Mouse (Mus musculus): Measurements from ENCODE around the gene Dffa. TPM values are rescaled to one million over a fixed set of nuclear protein-coding genes. Genes with fewer than 3 reads are reported as not detected.

Dffa gene
- polyA plus RNA-seq, 1 experiment from 2014 or later = 28.1 TPM

DNA sequence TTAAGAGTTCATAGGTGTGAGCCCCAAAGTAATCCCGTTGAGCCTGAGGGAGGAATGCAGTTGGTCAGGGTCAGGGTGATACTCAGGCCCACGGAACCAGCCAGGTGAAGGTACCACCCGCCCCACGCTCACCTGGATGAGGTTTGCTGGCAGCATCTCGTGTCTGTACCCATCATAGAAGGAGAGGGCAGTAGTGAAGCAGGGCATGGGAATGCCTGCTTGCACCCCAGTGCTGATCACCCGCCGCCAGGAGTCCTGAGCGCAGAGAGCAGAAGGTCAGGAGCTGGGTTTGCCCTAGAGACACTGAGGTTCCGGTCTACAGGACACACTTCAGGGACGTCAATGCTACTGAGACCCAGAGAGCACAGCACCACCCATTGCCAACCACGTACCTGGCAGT lies 46.8 kb downstream of the Dffa start:
- Histone ChIP-seq H3K9ac (no peak overlapping the region), H3K27ac (no peak overlapping the region), H3K36me3 (peaks cover 63% of the 10 kb centered on the region), H3K4me2 (replicated peaks) (no peak overlapping the region), H3K4me3 (no peak overlapping the region), H3K9me3 (no peaks in the 10 kb centered on the region), H3K27me3 (no peaks in the 10 kb centered on the region), H3K4me1 (no peaks in the 10 kb centered on the region)
- WGBS = 90% methylated on average over 11 of the region's 11 CpGs
- no peak for ATAC-seq (ENCODE audit: insufficient number of reproducible peaks, insufficient read depth, low FRiP score, low TSS enrichment)

DNA sequence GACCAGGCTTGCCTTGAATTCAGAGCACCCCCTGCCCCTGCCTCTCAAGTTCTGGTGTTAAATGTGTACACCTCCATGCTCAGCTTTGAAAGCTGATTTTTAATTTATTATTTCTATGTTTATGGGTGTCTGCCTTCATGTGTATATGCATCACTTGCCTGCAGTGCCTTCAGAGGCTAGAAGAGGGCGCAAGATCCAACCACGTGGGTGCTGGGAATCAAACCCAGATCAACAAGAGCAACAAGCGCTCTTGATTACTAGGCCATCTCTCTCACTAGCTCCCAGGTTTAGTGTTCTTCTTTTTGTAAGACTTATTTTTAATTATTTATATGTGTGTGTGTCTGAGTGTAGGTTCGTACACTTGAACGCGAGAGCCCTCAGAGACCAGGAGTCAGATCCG lies 50.9 kb downstream of the Dffa start:
- no peaks in the 10 kb centered on the region for H3K9me3 ChIP-seq
- no peaks in the 10 kb centered on the region for H3K4me1 ChIP-seq
- H3K36me3 ChIP-seq = peaks cover 99% of the 10 kb centered on the region
- no peak overlapping the region for H3K9ac ChIP-seq
- H3K27me3 ChIP-seq = no peaks in the 10 kb centered on the region
- no peak for ATAC-seq (ENCODE audit: insufficient number of reproducible peaks, insufficient read depth, low FRiP score, low TSS enrichment)
- no peak overlapping the region for H3K4me3 ChIP-seq
- no peak overlapping the region for H3K4me2 ChIP-seq (replicated peaks)
- 97% methylated on average over 7 of the region's 7 CpGs for WGBS
- H3K27ac ChIP-seq = no peak overlapping the region

DNA sequence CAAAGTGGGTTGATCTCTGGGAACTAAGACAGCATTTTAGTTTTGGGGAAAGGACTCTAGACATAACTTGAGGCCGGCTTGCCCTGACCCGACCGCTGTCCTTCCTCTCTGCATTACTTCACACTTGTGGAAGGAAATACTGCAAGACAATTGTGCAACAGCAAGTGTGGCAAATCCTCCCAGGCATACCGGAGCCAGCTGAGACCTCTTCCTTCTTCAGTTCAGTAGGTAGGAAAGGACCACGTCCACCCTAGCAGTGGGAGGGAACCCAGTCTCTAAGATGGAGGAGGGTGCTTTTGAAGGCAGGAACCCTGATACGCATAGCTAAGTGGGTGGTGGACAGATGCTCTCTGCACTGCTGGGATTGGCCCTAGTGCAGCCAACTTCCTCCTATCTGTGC lies 51.8 kb downstream of the Dffa start:
- H3K4me1 ChIP-seq = no peaks in the 10 kb centered on the region
- no peaks in the 10 kb centered on the region for H3K27me3 ChIP-seq
- H3K27ac ChIP-seq = no peak overlapping the region
- H3K9me3 ChIP-seq = no peaks in the 10 kb centered on the region
- no peak overlapping the region for H3K9ac ChIP-seq
- 93% methylated on average over 6 of the region's 6 CpGs for WGBS
- H3K36me3 ChIP-seq = peaks cover 99% of the 10 kb centered on the region
- no peak for ATAC-seq (ENCODE audit: insufficient number of reproducible peaks, insufficient read depth, low FRiP score, low TSS enrichment)
- no peak overlapping the region for H3K4me3 ChIP-seq
- H3K4me2 ChIP-seq (replicated peaks) = no peak overlapping the region

DNA sequence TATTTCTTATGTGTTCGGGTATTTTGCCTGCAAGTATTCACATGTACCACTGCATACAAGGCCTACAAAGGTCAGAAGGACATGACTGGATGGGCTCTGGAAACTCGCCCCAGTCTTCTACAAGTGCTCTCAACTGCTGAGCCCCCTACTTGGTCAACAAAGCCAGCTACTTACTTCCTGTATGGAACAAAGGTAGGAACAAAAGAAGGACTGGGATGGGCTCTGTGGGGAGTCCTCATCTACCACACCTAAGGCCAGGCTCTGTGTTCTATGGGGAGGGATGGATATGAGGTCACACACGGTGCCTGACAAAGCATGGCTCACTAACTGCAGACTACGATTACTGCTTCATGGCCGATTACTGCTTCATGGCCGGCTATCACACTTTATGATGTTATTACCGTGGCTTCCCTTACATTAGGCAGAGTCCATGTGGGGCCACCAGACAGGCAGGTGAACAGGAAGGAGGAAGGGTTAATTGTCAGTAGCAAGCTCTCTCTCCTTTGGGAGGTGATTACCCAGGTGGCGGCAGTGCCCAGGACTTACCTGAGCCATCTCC lies 53.5 kb downstream of the Dffa start:
- Histone ChIP-seq H3K9ac (no peak overlapping the region), H3K27ac (no peak overlapping the region), H3K36me3 (peaks cover 98% of the 10 kb centered on the region), H3K4me2 (replicated peaks) (no peak overlapping the region), H3K27me3 (no peaks in the 10 kb centered on the region), H3K4me3 (no peak overlapping the region), H3K9me3 (no peaks in the 10 kb centered on the region), H3K4me1 (no peaks in the 10 kb centered on the region)
- WGBS = 93% methylated on average over 8 of the region's 8 CpGs
- ATAC-seq (ENCODE audit: insufficient number of reproducible peaks, insufficient read depth, low FRiP score, low TSS enrichment) = no peak

DNA sequence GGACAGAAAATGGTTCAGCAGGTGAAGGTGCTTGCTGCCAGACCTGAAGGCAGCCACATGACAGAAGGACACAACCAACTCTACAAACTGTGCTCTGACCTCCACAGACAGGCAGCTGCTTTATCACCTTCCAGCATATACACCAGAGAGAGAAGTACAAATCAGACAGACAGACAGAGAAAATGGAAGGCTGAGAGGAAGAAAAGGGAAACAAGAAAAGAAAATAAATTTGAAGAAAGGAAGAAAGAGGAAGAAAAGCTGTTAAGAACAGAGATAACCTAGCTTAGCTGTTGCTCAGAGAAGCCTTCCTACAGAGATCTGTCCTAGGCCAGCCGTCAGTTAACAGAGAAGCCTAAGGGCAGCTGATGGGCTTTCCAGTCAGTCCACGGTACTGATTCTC lies 55.3 kb downstream of the Dffa start:
- H3K36me3 ChIP-seq = peaks cover 90% of the 10 kb centered on the region

DNA sequence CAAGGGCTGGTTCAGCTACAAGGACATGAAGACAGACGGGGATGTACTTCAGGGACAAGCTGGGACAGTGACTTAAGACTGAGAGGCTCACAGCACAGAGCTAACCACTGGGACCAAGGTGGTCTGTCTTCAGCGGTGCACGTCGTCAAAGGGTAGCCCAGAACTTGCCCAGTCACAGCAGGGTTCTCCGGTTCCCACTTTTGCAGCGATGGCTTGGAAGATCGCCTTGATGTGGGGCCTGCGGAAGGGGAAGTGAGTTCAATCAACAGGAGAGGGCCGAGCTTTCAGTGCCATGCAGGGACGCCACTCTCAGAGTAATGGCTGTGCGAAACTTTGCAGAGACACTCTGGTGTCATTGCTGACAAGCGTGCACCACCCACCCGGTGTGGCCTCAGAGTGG lies 55.9 kb downstream of the Dffa start:
- no peak overlapping the region for H3K4me3 ChIP-seq
- no peak for ATAC-seq (ENCODE audit: insufficient number of reproducible peaks, insufficient read depth, low FRiP score, low TSS enrichment)
- no peaks in the 10 kb centered on the region for H3K9me3 ChIP-seq
- no peak overlapping the region for H3K9ac ChIP-seq
- WGBS = 89% methylated on average over 13 of the region's 13 CpGs
- no peaks in the 10 kb centered on the region for H3K4me1 ChIP-seq
- no peak overlapping the region for H3K27ac ChIP-seq
- peaks cover 87% of the 10 kb centered on the region for H3K36me3 ChIP-seq
- no peaks in the 10 kb centered on the region for H3K27me3 ChIP-seq
- H3K4me2 ChIP-seq (replicated peaks) = no peak overlapping the region

More for the DNA sequence above, 55.3 kb downstream of the Dffa start:
- no peak overlapping the region for H3K27ac ChIP-seq
- no peak for ATAC-seq (ENCODE audit: insufficient number of reproducible peaks, insufficient read depth, low FRiP score, low TSS enrichment)
- H3K9me3 ChIP-seq = no peaks in the 10 kb centered on the region
- 84% methylated on average over 2 of the region's 2 CpGs for WGBS
- H3K4me2 ChIP-seq (replicated peaks) = no peak overlapping the region
- no peak overlapping the region for H3K9ac ChIP-seq
- H3K27me3 ChIP-seq = no peaks in the 10 kb centered on the region
- H3K4me3 ChIP-seq = no peak overlapping the region
- no peaks in the 10 kb centered on the region for H3K4me1 ChIP-seq

DNA sequence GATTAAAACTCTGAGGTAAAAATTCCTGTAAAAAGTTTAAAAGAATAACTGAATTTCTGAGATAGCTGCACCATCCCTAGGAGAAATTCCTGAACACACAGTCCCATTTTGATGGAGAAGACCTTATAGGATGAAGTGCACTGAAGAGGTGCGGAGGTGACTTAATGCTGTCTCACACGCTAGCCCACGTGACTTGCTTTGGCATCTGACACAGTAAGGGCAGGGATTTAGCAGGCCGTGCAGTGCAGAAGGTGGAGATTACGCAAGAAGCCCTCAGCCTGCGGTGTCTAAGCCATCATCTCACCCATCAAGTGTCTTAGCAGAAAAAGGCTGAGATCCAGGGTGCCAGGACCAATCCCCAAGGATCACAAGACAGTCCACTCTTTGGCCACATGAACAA lies 57.2 kb downstream of the Dffa start:
- no peak overlapping the region for H3K9ac ChIP-seq
- ATAC-seq (ENCODE audit: insufficient number of reproducible peaks, insufficient read depth, low FRiP score, low TSS enrichment) = no peak
- peaks cover 7% of the 10 kb centered on the region for H3K4me1 ChIP-seq
- no peak overlapping the region for H3K27ac ChIP-seq
- 93% methylated on average over 6 of the region's 6 CpGs for WGBS
- no peak overlapping the region for H3K4me3 ChIP-seq
- H3K27me3 ChIP-seq = no peaks in the 10 kb centered on the region
- H3K36me3 ChIP-seq = peaks cover 74% of the 10 kb centered on the region
- H3K9me3 ChIP-seq = no peaks in the 10 kb centered on the region
- no peak overlapping the region for H3K4me2 ChIP-seq (replicated peaks)

DNA sequence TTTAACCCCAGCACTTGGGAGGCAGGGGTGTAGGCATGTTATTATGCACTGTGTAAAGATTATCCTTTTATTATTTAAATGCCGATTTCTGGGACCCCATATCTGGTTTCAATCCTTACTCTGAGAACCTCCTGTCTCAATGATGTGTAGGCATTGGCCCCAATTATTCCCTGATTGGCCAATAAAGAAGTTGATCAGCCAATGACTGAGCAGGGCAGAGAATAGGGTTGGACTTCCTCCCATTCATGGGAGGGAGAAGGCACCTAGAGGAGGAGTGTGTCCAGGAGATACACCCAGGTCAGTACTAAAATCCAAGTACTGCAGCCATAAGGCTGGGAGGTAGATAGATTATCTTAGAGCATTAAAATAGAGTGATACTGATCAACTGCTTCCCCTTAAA lies 59.2 kb downstream of the Dffa start:
- Histone ChIP-seq H3K4me3 (no peak overlapping the region), H3K27me3 (no peaks in the 10 kb centered on the region), H3K9ac (no peak overlapping the region), H3K4me2 (replicated peaks) (no peak overlapping the region), H3K9me3 (no peaks in the 10 kb centered on the region), H3K36me3 (peaks cover 54% of the 10 kb centered on the region), H3K4me1 (peaks cover 7% of the 10 kb centered on the region), H3K27ac (no peak overlapping the region)
- no peak for ATAC-seq (ENCODE audit: insufficient number of reproducible peaks, insufficient read depth, low FRiP score, low TSS enrichment)
- WGBS = 42% methylated on average over 1 of the region's 1 CpGs

DNA sequence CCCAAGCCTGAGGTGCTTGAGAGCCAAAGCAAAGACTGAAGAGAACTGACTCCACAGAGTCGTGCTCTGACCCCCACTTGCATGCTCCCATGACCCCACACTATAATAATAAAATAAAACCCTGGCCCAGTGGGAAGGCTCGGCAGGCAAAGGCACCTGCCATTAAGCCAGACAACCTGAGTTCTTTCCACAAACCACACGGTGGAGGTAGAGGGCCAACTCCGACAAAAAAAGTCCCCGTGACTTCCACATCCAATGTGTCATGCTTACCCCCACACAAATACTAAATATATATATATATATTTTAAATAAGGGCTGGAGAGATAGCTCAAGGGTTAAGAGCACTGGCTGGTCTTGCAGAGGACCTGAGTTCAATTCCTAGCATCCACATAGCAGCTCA lies 60.2 kb downstream of the Dffa start:
- 63% methylated on average over 5 of the region's 5 CpGs for WGBS

DNA sequence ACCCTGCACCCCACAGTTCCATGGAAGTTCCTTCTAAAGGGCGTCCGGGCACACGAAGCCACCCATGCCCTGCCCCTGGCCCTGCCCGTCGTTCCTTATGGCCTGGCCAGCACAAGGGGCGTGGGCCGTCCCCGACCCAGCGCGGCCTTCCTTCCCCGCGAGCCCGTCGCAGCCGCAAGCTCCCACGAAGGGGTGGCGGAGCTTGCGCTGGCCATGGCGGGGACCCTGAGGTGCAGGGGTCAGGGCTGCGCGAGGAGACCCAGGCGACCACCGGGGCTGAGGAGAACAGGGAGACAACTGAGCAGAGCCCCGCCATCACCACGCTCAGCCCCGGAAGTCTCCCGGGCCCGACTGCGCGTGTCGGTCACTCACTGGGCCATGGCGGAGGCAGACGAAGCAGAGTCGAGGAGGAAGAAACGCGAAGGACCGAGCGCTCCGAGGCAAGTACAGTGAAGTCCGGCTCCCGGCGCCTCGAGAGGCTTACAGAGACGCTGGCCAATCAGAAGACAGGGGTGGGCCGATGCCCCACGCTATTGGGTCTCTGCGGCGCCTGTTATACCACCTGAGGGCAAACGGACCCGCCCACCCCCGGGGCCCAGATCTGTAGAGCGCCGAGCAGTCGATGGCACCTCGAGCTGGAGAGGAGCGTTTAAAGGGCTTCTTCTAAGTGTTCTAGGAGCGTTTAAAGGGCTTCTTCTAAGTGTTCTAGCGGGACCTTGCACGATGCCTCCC lies 62.4 kb downstream of the Dffa start, which contains the start of gene Pgd:
Gene Pgd, minus strand, starts transcription at position 557 of the 732 bp plus-strand sequence.
- H3K27ac ChIP-seq = peak within 1 kb of the TSS; percentile 83
- H3K4me2 ChIP-seq (replicated peaks) = peak within 1 kb of the TSS; percentile 84
- peaks cover 7% of the 10 kb centered on the region for H3K4me1 ChIP-seq
- WGBS = under 1% methylated on average over 59 of the region's 59 CpGs
- H3K4me3 ChIP-seq = peak within 1 kb of the TSS; percentile 98
- no peaks in the 10 kb centered on the region for H3K27me3 ChIP-seq
- no peaks in the 10 kb centered on the region for H3K9me3 ChIP-seq
- peaks cover 23% of the 10 kb centered on the region for H3K36me3 ChIP-seq
- H3K9ac ChIP-seq = peak within 1 kb of the TSS; percentile 93
- peak; percentile 97 for ATAC-seq (ENCODE audit: insufficient number of reproducible peaks, insufficient read depth, low FRiP score, low TSS enrichment)

More for the DNA sequence above, 60.2 kb downstream of the Dffa start:
- H3K27ac ChIP-seq = no peak overlapping the region
- H3K9ac ChIP-seq = 0 out of 2 replicates have a peak overlapping the region, but pooled peaks have one; percentile 4
- H3K4me3 ChIP-seq = no peak overlapping the region
- no peaks in the 10 kb centered on the region for H3K9me3 ChIP-seq
- ATAC-seq (ENCODE audit: insufficient number of reproducible peaks, insufficient read depth, low FRiP score, low TSS enrichment) = no peak
- peaks cover 7% of the 10 kb centered on the region for H3K4me1 ChIP-seq
- no peaks in the 10 kb centered on the region for H3K27me3 ChIP-seq
- H3K4me2 ChIP-seq (replicated peaks) = no peak overlapping the region
- peaks cover 44% of the 10 kb centered on the region for H3K36me3 ChIP-seq

DNA sequence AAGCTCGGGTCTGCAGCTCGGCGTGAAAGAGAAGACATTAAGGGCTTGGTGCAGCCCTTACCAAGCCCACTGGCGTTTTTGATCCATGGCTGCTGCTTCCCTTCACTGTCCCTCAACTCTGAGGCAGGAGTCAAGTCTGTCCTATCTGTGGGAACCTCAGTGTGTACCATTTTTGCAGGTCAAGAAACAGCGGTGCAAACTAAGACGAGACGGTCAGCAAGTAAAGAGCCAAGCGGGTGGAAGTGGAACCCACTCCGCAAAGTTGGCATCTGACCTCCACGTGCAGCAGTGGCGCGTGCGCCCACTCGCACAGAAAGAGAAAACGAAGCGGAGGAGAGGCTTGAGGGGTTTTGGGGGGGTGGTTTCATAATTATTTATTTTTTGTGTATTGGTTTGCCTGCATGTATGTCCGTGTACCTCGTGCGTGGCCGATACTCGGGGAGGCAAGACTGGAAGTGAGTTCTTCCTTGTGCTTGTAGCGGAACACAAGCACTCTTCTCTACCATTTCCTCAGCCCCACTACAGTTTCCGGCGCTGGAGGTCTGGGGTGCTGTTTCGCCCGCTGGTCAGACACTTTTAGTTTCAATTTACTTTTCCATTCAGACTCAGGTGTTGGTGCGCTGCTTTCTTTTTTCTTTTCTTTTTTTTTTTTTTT lies 63.1 kb downstream of the Dffa start:
- Histone ChIP-seq H3K4me3 (peak overlapping the region; percentile 98), H3K4me1 (peaks cover 7% of the 10 kb centered on the region), H3K27me3 (no peaks in the 10 kb centered on the region), H3K9ac (peak overlapping the region; percentile 62), H3K9me3 (no peaks in the 10 kb centered on the region), H3K36me3 (peaks cover 17% of the 10 kb centered on the region; the same call in 1 of the 2 replicates), H3K4me2 (replicated peaks) (peak overlapping the region; percentile 84), H3K27ac (peak overlapping the region; percentile 83)
- 2% methylated on average over 27 of the region's 27 CpGs for WGBS
- ATAC-seq (ENCODE audit: insufficient number of reproducible peaks, insufficient read depth, low FRiP score, low TSS enrichment) = peak; percentile 29; the same call in 1 of the 2 replicates

DNA sequence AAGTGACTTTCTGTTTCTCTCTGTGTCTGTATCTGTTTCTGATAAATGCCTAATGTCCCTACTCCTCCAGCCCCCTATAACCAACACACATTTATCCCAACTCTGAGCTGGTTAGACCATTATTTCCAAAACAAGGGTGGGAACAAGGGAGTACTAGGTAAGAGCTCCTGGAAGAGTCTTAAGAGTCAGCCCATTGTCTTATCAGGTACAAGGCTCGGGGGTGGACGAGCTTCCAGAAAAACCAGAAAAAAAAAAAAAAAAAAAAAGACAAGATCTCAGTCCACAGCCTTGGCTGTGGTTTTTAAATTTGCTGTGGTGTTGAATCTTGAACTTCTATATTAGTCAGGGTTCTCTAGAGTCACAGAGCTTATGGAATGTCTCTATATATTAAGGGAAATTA lies 64.1 kb downstream of the Dffa start:
- H3K9ac ChIP-seq = no peak overlapping the region
- H3K36me3 ChIP-seq = peaks cover 11% of the 10 kb centered on the region; the same call in 1 of the 2 replicates
- H3K4me3 ChIP-seq = no peak overlapping the region
- H3K9me3 ChIP-seq = no peaks in the 10 kb centered on the region
- 81% methylated on average over 2 of the region's 2 CpGs for WGBS
- ATAC-seq (ENCODE audit: insufficient number of reproducible peaks, insufficient read depth, low FRiP score, low TSS enrichment) = no peak
- no peak overlapping the region for H3K4me2 ChIP-seq (replicated peaks)
- H3K27me3 ChIP-seq = no peaks in the 10 kb centered on the region
- H3K4me1 ChIP-seq = peaks cover 12% of the 10 kb centered on the region
- no peak overlapping the region for H3K27ac ChIP-seq
